Mouse (Mus musculus) large intestine, adult 2 months (tissue): ENCODE measurements at regions not wholly inside any gene's neighbourhood (a gene's known extent, or its start where the extent isn't known, plus 50 kb on each side); places are given as distances from the start of the nearest gene placed in this dataset.

Experiments
- DNase-seq: peaks from one replicate; pipeline ENCODE4 v3.0.0-alpha.2; 2012; ENCODE audit warnings: low read depth, low spot score
- WGBS: fragments of 180-500 bp; shearing (Covaris S2); methylation state at CpG from one replicate; pipeline ENCODE4 v1.1.7; 2018; 5-methylcytosine and 5-hydroxymethylcytosine counted together

GRCm38 (mm10) chr12:16049545-16049944 is 232.8 kb upstream of the Trib2 start:
- no peak for DNase-seq
- WGBS = 51% methylated on average over 4 of the region's 4 CpGs

- WGBS = 27% methylated on average over 1 of the region's 1 CpGs
These were observed 229.9 kb upstream of the Trib2 start for GRCm38 (mm10) chr12:16046643-16047042.

GRCm38 (mm10) chr12:16045791-16046494 is 229.2 kb upstream of the Trib2 start:
- 72% methylated on average over 5 of the region's 5 CpGs for WGBS
- no peak for DNase-seq

More at GRCm38 (mm10) chr12:16046643-16047042, 229.9 kb upstream of the Trib2 start:
- no peak for DNase-seq

GRCm38 (mm10) chr12:16043466-16044214 is 226.9 kb upstream of the Trib2 start:
- 82% methylated on average over 8 of the region's 8 CpGs for WGBS
- DNase-seq = no peak

GRCm38 (mm10) chr12:16042362-16042761 is 225.6 kb upstream of the Trib2 start:
- no peak for DNase-seq
- WGBS = 58% methylated on average over 1 of the region's 1 CpGs

GRCm38 (mm10) chr12:16041129-16041528 is 224.4 kb upstream of the Trib2 start:
- 63% methylated on average over 4 of the region's 4 CpGs for WGBS
- DNase-seq = no peak

- no peak for DNase-seq
- WGBS = 67% methylated on average over 2 of the region's 2 CpGs
These were observed 218.8 kb upstream of the Trib2 start for GRCm38 (mm10) chr12:16035551-16035950.

GRCm38 (mm10) chr12:16034691-16035515 is 218.2 kb upstream of the Trib2 start:
- no peak for DNase-seq

GRCm38 (mm10) chr12:16026654-16027053 is 209.9 kb upstream of the Trib2 start:
- no peak for DNase-seq

GRCm38 (mm10) chr12:16023273-16023672 is 206.6 kb upstream of the Trib2 start:
- WGBS = 89% methylated on average over 7 of the region's 7 CpGs
- no peak for DNase-seq

More at GRCm38 (mm10) chr12:16026654-16027053, 209.9 kb upstream of the Trib2 start:
- 32% methylated on average over 1 of the region's 1 CpGs for WGBS

GRCm38 (mm10) chr12:16021202-16021821 is 204.6 kb upstream of the Trib2 start:
- WGBS = 50% methylated on average over 1 of the region's 1 CpGs
- no peak for DNase-seq

- DNase-seq = no peak
- 77% methylated on average over 4 of the region's 4 CpGs for whole genome bisulfite sequencing
These were observed 201.5 kb upstream of the Trib2 start for GRCm38 (mm10) chr12:16018237-16018636.

- 94% methylated on average over 1 of the region's 1 CpGs for WGBS
- DNase-seq = no peak
These were observed 199.9 kb upstream of the Trib2 start for GRCm38 (mm10) chr12:16016621-16017020.

- WGBS = 65% methylated on average over 8 of the region's 8 CpGs
- no peak for DNase-seq
These were observed 198.9 kb upstream of the Trib2 start for GRCm38 (mm10) chr12:16015596-16015995.

GRCm38 (mm10) chr12:16014679-16015078 is 198.0 kb upstream of the Trib2 start:
- DNase-seq = no peak
- 96% methylated on average over 1 of the region's 1 CpGs for WGBS

GRCm38 (mm10) chr12:16013861-16014630 is 197.3 kb upstream of the Trib2 start:
- 90% methylated on average over 6 of the region's 6 CpGs for WGBS
- no peak for DNase-seq

GRCm38 (mm10) chr12:16013354-16013753 is 196.6 kb upstream of the Trib2 start:
- DNase-seq = no peak
- 58% methylated on average over 2 of the region's 2 CpGs for WGBS

GRCm38 (mm10) chr12:16012081-16012480 is 195.4 kb upstream of the Trib2 start:
- no peak for DNase-seq
- 77% methylated on average over 4 of the region's 4 CpGs for WGBS
